Mouse (Mus musculus) embryonic stem cell, embryonic (primary cell): ENCODE measurements around the gene Trip6.

ENCODE experiments used
- CTCF ChIA-PET, 4 experiments: fragments of 300-600 bp in 2 of 4; fragments of 350-600 bp in 2 of 4; sonication (Branson Sonifier 250); formaldehyde crosslinking; loops; one replicate each; lab custom pipeline; 2022; ENCODE audit warnings: inconsistent platforms in 2 of 4; lab: Charles Lee
- POLR2A ChIA-PET, 4 experiments: fragments of 300-600 bp in 2 of 4; fragments of 350-600 bp in 2 of 4; sonication (Branson Sonifier 250); formaldehyde crosslinking; loops; one replicate each; lab custom pipeline; 2022; ENCODE audit warnings: antibody characterized with exemption in 4 of 4, inconsistent platforms in 1 of 4; lab: Charles Lee

Gene Trip6

DNA sequence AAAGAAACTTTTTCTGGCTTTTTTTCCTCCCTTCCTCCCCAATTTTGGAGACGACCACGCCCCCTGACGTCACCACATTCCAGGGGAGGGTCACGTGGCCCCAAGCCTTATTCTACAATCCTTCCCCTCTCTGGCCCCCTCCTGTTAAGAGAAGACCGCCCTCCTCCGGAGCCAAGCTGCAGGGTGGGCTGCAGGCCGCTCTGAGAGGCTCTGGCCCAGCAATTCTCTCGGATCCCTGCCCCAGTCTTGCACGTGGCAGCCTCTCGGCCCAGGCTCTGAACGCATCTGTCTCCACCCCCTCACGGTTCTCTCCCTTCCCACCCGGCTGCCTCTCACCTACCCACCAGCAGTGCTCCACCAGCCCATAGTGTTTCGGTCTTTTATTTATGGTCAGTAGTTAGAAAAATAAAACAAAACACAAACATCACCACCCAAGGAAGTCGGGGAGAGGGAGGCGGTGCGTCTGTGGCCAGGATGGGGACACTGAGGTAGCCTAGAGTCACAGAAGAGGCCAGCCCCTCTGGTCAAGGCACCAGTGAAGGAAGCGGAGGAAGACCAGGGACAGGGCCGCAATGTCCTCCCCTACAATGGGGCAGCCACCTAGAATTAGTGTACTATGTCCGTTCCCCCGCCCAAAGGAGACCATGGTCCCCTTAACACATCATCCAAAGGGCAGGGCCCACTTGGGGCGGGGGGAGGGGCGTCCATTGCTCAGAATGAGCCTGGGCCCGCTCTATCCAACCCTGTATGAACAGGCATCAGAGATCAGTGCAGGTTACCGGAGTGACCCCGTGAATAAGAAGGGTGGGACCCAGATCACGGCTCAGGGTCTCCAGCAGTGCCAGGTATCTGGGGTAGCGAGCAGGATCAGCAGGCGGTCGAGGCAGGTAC is at the start of gene Trip6:
TSS of gene Trip6 (minus strand) at position 212 of the 891 bp plus-strand sequence.
- ChIA-PET CTCF (interaction anchor here in 2 of 4 experiments (0.6 to 1.0 kb wide), 2 partner anchors 20 to 1825 kb away, joined by 3 to 5 read pairs; partner anchors contain the start of gene Slc12a9 (in 1 of the 2)), POLR2A (interaction anchor here in 2 of 4 experiments (0.6 to 3.2 kb wide), 12 partner anchors 8 to 427 kb away, joined by 3 to 30 read pairs (median 4); partner anchors contain the start of genes Ache (in 1 of the 2), Nyap1 (in 1 of the 2), Pop7 (in 1 of the 2) and Slc12a9 (in 1 of the 2))

DNA sequence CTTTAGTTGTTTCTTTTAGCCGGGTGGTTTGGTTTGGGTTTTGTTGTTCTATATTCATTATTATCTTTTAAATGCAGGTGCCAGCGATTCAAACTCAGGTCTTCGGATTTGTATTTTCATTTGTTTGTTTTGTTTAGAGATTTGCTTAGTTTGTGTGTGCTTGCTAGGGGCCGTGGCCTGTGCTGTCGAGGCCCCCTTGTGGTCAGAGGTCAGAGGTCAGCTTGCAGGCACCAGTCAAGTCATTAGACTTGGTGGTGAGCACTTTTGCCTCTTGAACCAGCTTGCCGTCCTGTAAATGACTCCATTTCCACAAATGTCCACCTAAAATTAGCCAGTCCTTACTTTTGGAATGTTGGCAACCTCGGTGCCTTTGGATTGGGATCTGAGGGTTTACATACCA is 44.2 kb upstream of the Trip6 start:
- CTCF ChIA-PET: interaction anchor here (0.5 to 2.8 kb wide), 25 partner anchors 9 to 979 kb away, joined by 3 to 30 read pairs (median 4); partner anchors contain the start of genes Slc12a9 (in 3 of the 4) and Ache (in 1 of the 4)
- POLR2A ChIA-PET: interaction anchor here in 3 of 4 experiments (0.6 to 2.9 kb wide), 20 partner anchors 9 to 760 kb away, joined by 3 to 15 read pairs (median 4); partner anchors contain the start of genes Slc12a9 (in 2 of the 3), Ache (in 1 of the 3), Ephb4 (in 1 of the 3) and Srrt (in 1 of the 3)

DNA sequence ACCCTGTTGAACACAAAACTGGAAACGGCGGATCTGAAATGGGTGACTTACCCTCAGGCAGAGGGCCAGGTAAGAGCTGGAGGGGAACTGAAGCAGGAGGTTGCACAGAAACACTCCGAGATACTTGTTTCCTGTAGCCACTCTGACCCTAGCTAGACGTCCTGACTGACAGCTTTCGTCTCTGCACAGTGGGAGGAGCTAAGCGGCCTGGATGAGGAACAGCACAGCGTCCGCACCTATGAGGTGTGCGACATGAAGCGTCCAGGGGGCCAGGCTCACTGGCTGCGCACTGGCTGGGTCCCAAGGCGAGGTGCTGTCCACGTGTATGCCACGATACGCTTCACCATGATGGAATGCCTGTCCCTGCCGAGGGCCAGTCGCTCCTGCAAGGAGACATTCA is 39.9 kb upstream of the Trip6 start:
- CTCF ChIA-PET: interaction anchor here in 3 of 4 experiments (0.5 to 1.5 kb wide), 7 partner anchors 13 to 38 kb away, joined by 3 to 8 read pairs (median 4); partner anchors contain the start of gene Slc12a9 (in 2 of the 3)
- POLR2A ChIA-PET: interaction anchor here (0.5 to 2.4 kb wide), 14 partner anchors 9 to 1419 kb away, joined by 3 to 7 read pairs (median 4); partner anchors contain the start of gene Slc12a9 (in 1 of the 4)

DNA sequence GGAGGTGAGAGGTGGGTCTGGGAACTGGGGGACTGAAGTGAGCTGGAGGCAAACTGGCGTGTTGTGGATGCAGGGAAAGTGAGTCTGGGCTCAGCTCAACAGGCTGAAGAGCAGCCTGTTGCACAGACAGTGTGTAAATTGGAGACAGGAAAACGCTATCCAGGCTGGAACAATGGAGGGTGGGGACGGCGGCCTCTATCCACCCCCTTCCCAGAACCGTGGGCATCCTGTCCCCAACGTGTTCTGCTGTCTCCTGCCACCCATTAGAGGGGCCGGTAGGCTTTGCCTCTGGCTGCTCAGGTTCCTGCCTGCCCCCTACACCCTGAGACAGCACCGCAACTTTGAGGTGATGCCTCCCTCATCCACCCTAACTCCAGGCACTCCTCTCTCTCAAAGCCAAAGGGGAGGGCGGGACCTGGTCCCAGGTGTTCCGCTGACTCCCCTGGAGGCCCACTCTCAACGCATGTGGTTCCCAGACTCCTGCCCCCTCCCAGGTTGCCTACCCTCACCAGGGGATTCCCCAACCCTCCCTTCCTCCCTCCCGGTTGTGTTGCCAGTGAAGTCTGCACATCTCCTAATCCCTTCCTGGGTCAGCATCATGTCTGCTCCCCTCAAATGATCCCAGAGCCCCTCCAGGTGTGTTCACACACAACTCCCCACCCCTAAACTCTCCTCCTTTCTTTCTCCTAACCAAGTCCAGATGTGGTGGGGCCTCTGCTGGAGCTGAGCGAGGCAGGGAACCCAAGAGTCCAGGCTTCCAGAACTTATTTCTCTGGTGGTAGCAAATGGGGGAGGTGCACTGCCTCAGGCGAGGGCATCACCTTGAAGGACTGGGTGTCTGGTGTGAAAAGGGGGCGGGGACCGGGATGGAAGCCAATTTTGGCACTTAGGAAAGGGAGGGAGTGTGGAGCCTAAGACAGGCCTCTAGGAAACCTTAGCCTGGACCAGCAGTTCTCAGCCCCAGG is 38.1 kb upstream of the Trip6 start:
- ChIA-PET POLR2A (interaction anchor here in 3 of 4 experiments (0.6 to 4.9 kb wide), 20 partner anchors 10 to 579 kb away, joined by 3 to 76 read pairs (median 4); partner anchors contain the start of genes Slc12a9 (in 3 of the 3), Pop7 (in 2 of the 3), Ache (in 1 of the 3) and Srrt (in 1 of the 3)), CTCF (interaction anchor here (0.6 to 1.4 kb wide), 8 partner anchors 15 to 328 kb away, joined by 3 to 8 read pairs (median 4); partner anchors contain the start of gene Slc12a9 (in 1 of the 4))

DNA sequence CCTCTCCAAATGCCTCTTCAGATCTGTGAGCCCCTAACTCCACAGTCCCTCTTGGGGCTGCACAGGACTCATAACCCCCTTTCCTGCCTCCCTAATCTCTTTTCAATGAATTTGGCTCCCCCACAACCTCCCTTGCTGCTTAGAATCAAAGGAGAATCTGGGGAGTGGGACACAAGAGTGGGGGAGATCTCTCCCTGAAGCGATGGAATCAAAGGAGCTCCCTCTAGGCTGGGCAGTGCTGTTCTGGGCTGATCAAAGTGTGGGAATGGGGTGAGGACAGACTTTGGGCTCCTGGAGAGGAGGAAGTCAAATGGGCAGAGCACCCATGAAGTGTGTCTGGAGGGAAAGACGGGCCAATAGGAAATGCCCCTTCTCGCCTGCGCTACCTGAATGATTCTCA is 37.2 kb upstream of the Trip6 start:
- POLR2A ChIA-PET: interaction anchor here in 3 of 4 experiments (0.6 to 4.9 kb wide), 22 partner anchors 11 to 578 kb away, joined by 3 to 76 read pairs (median 4); partner anchors contain the start of genes Slc12a9 (in 3 of the 3), Pop7 (in 2 of the 3), Ache (in 1 of the 3) and Srrt (in 1 of the 3)
- CTCF ChIA-PET: interaction anchor here (0.6 to 1.4 kb wide), 11 partner anchors 14 to 342 kb away, joined by 3 to 8 read pairs (median 4); partner anchors contain the start of gene Slc12a9 (in 1 of the 4)

DNA sequence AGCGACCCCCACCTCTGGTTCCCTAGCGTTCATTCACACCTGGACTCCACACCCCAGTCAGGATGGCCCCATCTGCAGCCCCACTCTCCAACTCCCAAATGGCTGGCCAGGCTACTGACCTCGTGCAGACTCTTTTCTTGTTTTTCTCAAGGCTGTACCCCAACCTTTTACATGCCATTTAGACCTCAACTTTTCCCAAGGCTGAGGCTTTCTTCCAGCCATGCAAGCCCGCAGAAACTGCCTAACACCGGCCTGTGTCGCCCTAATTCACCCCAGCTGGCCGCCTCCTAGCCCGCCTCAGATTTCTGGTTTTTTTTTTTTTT is 36.8 kb upstream of the Trip6 start:
- CTCF ChIA-PET: interaction anchor here in 3 of 4 experiments (0.6 to 1.6 kb wide), 8 partner anchors 14 to 912 kb away, joined by 3 to 11 read pairs (median 4); partner anchors contain the start of gene Pop7 (in 1 of the 3)
- POLR2A ChIA-PET: interaction anchor here in 3 of 4 experiments (0.6 to 4.9 kb wide), 17 partner anchors 12 to 435 kb away, joined by 3 to 76 read pairs (median 6); partner anchors contain the start of genes Pop7 (in 2 of the 3), Slc12a9 (in 2 of the 3), Srrt (in 2 of the 3) and Ache (in 1 of the 3)

DNA sequence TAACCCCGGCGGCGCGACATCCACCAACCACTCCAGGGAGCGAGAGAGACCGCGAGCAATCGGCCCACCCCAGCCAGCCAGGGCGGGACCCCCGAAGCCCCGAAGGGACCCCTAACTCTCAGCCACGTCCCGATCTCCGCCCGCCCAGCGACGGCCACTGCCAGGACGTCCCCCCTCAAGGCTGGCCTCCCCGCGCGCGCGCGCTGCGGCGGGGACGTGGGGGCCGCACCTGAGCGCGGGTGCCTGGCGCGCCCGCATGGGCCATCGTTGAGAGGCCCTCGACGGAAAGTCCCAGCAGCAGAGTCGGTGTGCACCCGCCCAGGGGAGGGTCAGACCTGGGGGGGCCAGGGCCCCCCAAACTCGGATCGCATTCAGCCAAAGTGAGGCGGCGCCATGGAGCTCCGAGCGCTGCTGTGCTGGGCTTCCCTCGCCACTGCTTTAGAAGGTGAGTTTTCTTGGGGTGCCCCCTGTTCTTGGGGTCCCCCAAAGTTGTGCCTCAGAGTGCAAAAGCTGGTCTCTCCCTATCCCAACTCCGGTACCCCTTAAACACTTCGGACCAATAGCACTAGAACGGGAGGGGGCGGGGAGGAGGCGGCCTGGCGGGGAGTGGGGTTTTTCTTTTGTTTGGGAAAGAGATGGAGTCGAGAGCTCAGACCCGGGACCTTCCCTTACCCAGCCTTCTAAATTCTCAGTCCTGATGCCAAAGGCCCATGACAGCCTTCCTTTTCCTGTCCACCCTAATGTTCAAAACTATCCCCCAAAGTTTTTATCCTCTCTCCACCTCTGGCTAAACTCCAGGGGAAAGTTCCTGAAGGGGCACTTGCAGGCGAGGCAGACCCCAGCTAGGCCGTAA is 36.2 kb upstream of the Trip6 start:
- ChIA-PET POLR2A (interaction anchor here in 3 of 4 experiments (0.6 to 4.9 kb wide), 22 partner anchors 8 to 436 kb away, joined by 3 to 76 read pairs (median 4); partner anchors contain the start of genes Slc12a9 (in 3 of the 3), Srrt (in 3 of the 3), Pop7 (in 2 of the 3) and Ache (in 1 of the 3)), CTCF (interaction anchor here in 3 of 4 experiments (0.6 to 2.4 kb wide), 15 partner anchors 12 to 1018 kb away, joined by 3 to 16 read pairs (median 3); partner anchors contain the start of genes Pop7 (in 1 of the 3), Slc12a9 (in 1 of the 3) and Tfr2 (in 1 of the 3))

DNA sequence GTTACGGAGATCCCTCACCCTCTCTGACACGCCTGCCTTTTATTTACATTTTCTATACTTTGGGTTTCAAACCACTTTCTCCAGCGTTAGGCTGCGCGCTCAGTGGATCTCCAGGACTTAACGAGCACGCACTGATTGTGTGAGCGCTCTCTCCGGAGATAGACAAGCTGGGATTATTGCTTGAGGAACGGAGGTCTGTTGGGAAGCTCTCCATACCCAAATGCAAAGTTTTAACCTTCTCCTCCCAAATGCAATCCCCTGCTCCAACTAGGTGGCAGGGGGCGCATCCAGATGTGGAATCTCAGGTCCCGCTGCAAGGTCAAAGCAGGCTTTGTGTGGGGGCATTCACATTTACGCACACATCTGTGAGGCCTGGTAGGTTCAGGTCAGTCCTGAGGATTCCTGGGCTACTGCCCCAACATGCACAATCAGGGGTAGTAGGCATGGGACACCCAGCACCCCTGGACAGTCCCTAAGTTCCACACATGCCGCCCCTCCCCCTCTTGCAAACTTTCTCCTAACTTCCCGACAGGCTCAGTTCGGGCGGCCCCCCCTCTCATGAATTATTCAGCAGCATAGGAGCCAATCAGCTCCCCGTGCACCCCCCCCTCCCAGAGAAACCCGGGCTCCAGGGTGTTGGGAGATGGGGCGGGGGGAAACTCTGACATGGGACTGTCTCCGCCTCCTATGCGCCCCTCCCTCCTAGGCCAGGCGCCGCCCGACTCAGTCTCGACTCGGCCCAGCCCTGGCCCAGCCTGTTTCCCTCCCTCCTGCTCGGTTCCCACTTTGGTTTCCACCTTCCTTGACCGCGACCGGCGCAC is 35.4 kb upstream of the Trip6 start, which contains the start of gene Ephb4:
TSS of gene Ephb4 (plus strand) at position 726 of the 821 bp plus-strand sequence.
- ChIA-PET CTCF (interaction anchor here (0.6 to 2.4 kb wide), 20 partner anchors 8 to 1017 kb away, joined by 3 to 16 read pairs (median 4); partner anchors contain the start of genes Pop7 (in 1 of the 4), Slc12a9 (in 1 of the 4) and Tfr2 (in 1 of the 4)), POLR2A (interaction anchor here (0.6 to 4.9 kb wide), 28 partner anchors 8 to 436 kb away, joined by 3 to 76 read pairs (median 5); partner anchors contain the start of genes Slc12a9 (in 3 of the 4), Srrt (in 3 of the 4), Pop7 (in 2 of the 4) and Ap1s1 (in 1 of the 4))

DNA sequence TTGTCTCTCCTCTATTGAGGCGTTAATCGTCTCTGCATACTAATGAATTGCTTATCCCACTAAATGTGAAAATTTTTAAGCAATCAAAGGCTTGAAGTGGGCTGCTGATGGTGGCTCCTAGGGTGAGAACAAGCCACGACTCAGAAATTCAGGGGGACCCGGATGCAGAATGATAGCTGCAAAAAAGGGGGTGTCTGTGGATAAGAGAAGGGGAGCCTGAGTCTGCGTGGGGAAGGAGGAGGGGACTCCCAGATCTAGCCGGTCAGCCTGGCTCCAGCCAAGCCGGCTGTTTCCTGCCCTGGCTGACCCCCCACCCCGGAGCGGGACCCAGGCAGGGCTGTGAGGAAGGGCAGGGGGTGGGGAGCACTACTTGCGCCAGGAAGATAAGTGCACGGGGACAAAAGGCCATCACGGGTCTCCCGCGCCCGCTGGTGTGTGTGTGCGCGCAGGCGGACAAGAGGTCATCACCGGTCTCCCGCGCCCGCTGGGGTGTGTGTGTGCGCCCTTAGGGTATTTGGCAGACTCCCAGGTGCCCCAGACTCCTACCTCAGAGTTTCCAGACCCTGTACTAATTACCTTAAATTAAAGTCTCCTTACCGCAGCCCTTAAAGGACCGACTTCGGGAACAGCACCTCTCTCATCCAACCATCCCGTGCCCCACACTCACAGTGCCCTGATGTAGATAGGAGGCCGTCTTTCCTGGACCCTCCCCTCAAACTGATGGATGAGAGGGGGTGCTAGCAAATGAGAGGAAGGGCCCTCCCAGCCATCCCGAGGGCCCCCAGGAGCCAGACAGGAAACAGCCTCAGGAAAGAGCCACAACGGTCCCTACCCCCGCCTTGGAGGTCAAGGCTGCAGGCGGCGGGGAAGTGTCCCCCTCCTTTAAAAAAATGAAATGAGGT is 34.5 kb upstream of the Trip6 start:
- CTCF ChIA-PET: interaction anchor here (0.6 to 2.4 kb wide), 12 partner anchors 8 to 580 kb away, joined by 3 to 16 read pairs (median 4); partner anchors contain the start of gene Slc12a9 (in 1 of the 4)
- POLR2A ChIA-PET: interaction anchor here (0.6 to 4.9 kb wide), 23 partner anchors 9 to 400 kb away, joined by 3 to 76 read pairs (median 5); partner anchors contain the start of genes Slc12a9 (in 3 of the 4), Pop7 (in 2 of the 4) and Srrt (in 2 of the 4)

DNA sequence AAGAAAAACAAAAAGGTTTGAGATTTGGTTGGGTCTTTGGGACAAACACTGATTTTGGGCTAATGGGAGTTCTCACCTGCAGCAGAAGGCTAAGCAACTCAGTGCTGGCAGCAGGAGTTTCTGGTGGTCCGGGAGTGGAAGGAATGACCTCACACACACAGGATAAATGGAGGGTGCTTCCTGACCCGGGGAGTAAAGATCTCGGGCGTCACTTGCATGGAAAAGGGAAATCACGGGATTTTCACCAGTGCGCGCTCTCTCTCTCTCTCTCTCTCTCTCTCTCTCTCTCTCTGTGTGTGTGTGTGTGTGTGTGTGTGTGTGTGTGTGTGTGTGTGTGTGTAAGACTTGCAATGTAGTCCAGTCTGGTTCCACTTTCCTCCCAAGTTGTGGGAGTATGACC is 33.7 kb upstream of the Trip6 start:
- POLR2A ChIA-PET: interaction anchor here in 3 of 4 experiments (0.6 to 4.6 kb wide), 3 partner anchors 9 to 399 kb away, joined by 4 to 76 read pairs (median 16); no protein-coding TSS in a partner anchor
- CTCF ChIA-PET: interaction anchor here in 1 of 4 experiments (2.4 kb wide), 1 partner anchor 28 kb away, joined by 11 read pairs; no protein-coding TSS in a partner anchor

DNA sequence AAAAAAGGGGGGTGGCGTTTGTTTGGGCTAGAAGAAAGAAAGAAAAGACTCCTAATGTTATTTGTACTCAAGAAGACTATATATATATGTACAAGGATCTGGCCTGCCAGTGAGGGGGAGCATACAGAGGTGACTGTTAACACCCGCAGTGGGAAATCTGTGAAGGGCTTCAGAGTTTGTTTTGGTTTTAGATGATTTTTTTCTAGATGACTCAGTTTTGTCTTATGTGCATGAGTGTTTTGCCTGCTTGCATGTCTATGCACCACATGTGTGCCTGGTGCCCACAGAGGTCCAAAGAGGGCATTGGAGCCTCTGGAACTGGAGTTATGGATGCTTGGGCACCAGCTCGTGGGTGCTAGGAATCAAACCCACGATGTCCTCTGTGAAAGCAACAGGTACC is 32.8 kb upstream of the Trip6 start:
- POLR2A ChIA-PET: interaction anchor here in 1 of 4 experiments (0.9 kb wide), 1 partner anchor 368 kb away, joined by 4 read pairs; no protein-coding TSS in a partner anchor
- CTCF ChIA-PET: no interaction called here

DNA sequence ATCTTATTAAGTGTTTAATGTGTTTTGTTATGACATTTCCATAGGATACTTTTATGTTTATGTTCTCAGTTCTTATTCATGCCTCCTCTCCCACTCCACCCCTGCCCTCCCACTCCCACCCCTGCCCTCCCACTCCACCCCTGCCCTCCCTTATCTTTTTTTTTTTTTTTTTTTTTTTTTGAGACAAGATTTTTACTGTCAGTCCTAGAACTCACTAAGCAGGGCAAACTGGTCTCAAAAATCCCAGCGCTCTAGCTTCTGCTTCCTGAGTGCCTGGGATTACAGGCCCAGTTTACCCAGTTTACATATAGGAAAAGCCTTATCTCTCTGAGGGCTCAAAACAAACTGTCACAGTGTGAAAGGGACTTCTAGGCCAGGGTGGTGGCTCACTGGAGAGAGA is 32.2 kb upstream of the Trip6 start:
- ChIA-PET POLR2A (interaction anchor here in 1 of 4 experiments (0.7 kb wide), 1 partner anchor 16 kb away, joined by 4 read pairs; no protein-coding TSS in a partner anchor), CTCF (interaction anchor here in 1 of 4 experiments (0.6 kb wide), 1 partner anchor 272 kb away, joined by 4 read pairs; no protein-coding TSS in a partner anchor)

DNA sequence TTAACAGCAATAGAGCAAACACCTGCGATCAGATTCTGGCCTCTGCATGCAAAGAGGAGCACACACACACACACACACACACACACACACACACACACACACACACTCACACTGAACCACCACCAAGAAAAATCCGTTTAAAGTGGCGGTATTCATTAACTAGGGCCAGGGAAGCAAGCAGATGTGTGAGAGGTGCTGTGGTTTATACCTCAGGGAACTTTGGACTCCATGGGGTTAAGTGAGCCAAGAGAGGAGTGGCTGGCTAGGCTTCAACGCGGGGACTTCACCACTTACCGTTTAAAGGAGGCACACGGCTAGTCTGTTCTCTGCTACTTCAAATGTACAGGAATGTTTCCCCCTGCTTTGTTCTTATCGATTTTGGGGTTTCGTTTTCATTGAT is 31.6 kb upstream of the Trip6 start:
- CTCF ChIA-PET: interaction anchor here in 3 of 4 experiments (0.6 to 2.1 kb wide), 7 partner anchors 12 to 295 kb away, joined by 3 to 8 read pairs (median 4); partner anchors contain the start of gene Slc12a9 (in 1 of the 3)
- POLR2A ChIA-PET: interaction anchor here in 3 of 4 experiments (0.7 to 1.4 kb wide), 4 partner anchors 9 to 1502 kb away, joined by 3 to 5 read pairs (median 4); partner anchors contain the start of gene Slc12a9 (in 1 of the 3)
